Mouse (Mus musculus) testis, adult 2 months (tissue): ENCODE measurements at regions not wholly inside any gene's neighbourhood (a gene's known extent, or its start where the extent isn't known, plus 50 kb on each side); places are given as distances from the start of the nearest gene placed in this dataset.
A peak's percentile ranks its signal among the peaks of the same experiment; 100 is the strongest.

Experiments
- H3K27ac ChIP-seq: fragments of 200-500 bp; 2 replicates; pipeline ENCODE4 v1.5.1; 2012; ENCODE audit warnings: low read depth, low read length; ENCODE audit not compliant: control insufficient read depth, insufficient read depth
- H3K27me3 ChIP-seq: fragments of 200-500 bp; 2 replicates; pipeline ENCODE4 v1.6.1; 2012; ENCODE audit warnings: mild to moderate bottlenecking, low read length, moderate library complexity; ENCODE audit not compliant: control insufficient read depth, insufficient read depth
- H3K36me3 ChIP-seq: fragments of 200-500 bp; 2 replicates; pipeline ENCODE4 v1.6.1; 2012; ENCODE audit warnings: mild to moderate bottlenecking, low read length; ENCODE audit not compliant: control insufficient read depth, insufficient read depth
- H3K4me1 ChIP-seq: fragments of 200-500 bp; 2 replicates; pipeline ENCODE4 v1.6.1; 2012; ENCODE audit warnings: low read length; ENCODE audit not compliant: control insufficient read depth, insufficient read depth
- H3K4me3 ChIP-seq: fragments of 200-500 bp; 2 replicates; pipeline ENCODE4 v1.5.1; 2012; ENCODE audit warnings: low read depth, mild to moderate bottlenecking, low read length, moderate library complexity, mixed read lengths; ENCODE audit not compliant: control insufficient read depth
- CTCF ChIP-seq: fragments of 200-500 bp; IDR thresholded peaks from 2 replicates; pipeline ENCODE4 v1.5.1; 2012; ENCODE audit warnings: low read depth, mild to moderate bottlenecking, inconsistent platforms, low read length, moderate library complexity; ENCODE audit not compliant: control insufficient read depth, insufficient read depth, insufficient replicate concordance
- POLR2A ChIP-seq: fragments of 200-500 bp; IDR thresholded peaks from 2 replicates; pipeline ENCODE4 v1.6.1; 2012; ENCODE audit warnings: low read depth, mild to moderate bottlenecking, inconsistent platforms, low read length, moderate library complexity; ENCODE audit not compliant: control insufficient read depth

- no peaks in the 10 kb centered on the region for H3K27me3 ChIP-seq
- no peak for TF ChIP-seq CTCF
- no peak for TF ChIP-seq POLR2A
- H3K36me3 ChIP-seq, result no peaks in the 10 kb centered on the region
- no peak overlapping the region for H3K4me3 ChIP-seq
- no peaks in the 10 kb centered on the region for H3K4me1 ChIP-seq
- no peak overlapping the region for H3K27ac ChIP-seq
Measured at GRCm38 (mm10) chr8:26828311-26828909, 148.7 kb upstream of the Zfp703 start.

- Histone ChIP-seq H3K4me3 (no peak overlapping the region), H3K36me3 (no peaks in the 10 kb centered on the region), H3K27ac (no peak overlapping the region), H3K4me1 (no peaks in the 10 kb centered on the region), H3K27me3 (no peaks in the 10 kb centered on the region)
- TF ChIP-seq POLR2A (no peak), CTCF (no peak)
Measured at GRCm38 (mm10) chr8:26829313-26829712, 147.8 kb upstream of the Zfp703 start.

- Histone ChIP-seq H3K27ac (no peak overlapping the region), H3K4me1 (no peaks in the 10 kb centered on the region)
- TF ChIP-seq CTCF, result 0 out of 2 replicates have a peak, but pooled peaks have one; percentile 6
- TF ChIP-seq POLR2A, result no peak
Measured at GRCm38 (mm10) chr8:26831148-26831547, 146.0 kb upstream of the Zfp703 start.

GRCm38 (mm10) chr8:26831790-26832189 is 145.3 kb upstream of the Zfp703 start:
- TF ChIP-seq CTCF (no peak), POLR2A (no peak)
- Histone ChIP-seq H3K36me3 (no peaks in the 10 kb centered on the region), H3K27ac (no peak overlapping the region), H3K4me1 (no peaks in the 10 kb centered on the region), H3K4me3 (no peak overlapping the region), H3K27me3 (no peaks in the 10 kb centered on the region)

More at GRCm38 (mm10) chr8:26831148-26831547, 146.0 kb upstream of the Zfp703 start:
- Histone ChIP-seq H3K36me3 (no peaks in the 10 kb centered on the region), H3K27me3 (no peaks in the 10 kb centered on the region), H3K4me3 (no peak overlapping the region)

GRCm38 (mm10) chr8:26832546-26832945 is 144.6 kb upstream of the Zfp703 start:
- Histone ChIP-seq H3K27me3 (no peaks in the 10 kb centered on the region), H3K4me3 (no peak overlapping the region), H3K36me3 (no peaks in the 10 kb centered on the region), H3K27ac (no peak overlapping the region), H3K4me1 (no peaks in the 10 kb centered on the region)
- TF ChIP-seq POLR2A (no peak), CTCF (no peak)

- Histone ChIP-seq H3K27ac (no peak overlapping the region), H3K36me3 (no peaks in the 10 kb centered on the region), H3K4me1 (no peaks in the 10 kb centered on the region), H3K27me3 (no peaks in the 10 kb centered on the region), H3K4me3 (no peak overlapping the region)
- TF ChIP-seq CTCF (no peak), POLR2A (no peak)
Measured at GRCm38 (mm10) chr8:26833297-26833696, 143.8 kb upstream of the Zfp703 start.

- Histone ChIP-seq H3K27ac (no peak overlapping the region), H3K4me1 (no peaks in the 10 kb centered on the region), H3K4me3 (no peak overlapping the region), H3K27me3 (no peaks in the 10 kb centered on the region), H3K36me3 (no peaks in the 10 kb centered on the region)
- no peak for TF ChIP-seq POLR2A
- no peak for TF ChIP-seq CTCF
Measured at GRCm38 (mm10) chr8:26833784-26834183, 143.3 kb upstream of the Zfp703 start.
